In the genomic region with DNA sequence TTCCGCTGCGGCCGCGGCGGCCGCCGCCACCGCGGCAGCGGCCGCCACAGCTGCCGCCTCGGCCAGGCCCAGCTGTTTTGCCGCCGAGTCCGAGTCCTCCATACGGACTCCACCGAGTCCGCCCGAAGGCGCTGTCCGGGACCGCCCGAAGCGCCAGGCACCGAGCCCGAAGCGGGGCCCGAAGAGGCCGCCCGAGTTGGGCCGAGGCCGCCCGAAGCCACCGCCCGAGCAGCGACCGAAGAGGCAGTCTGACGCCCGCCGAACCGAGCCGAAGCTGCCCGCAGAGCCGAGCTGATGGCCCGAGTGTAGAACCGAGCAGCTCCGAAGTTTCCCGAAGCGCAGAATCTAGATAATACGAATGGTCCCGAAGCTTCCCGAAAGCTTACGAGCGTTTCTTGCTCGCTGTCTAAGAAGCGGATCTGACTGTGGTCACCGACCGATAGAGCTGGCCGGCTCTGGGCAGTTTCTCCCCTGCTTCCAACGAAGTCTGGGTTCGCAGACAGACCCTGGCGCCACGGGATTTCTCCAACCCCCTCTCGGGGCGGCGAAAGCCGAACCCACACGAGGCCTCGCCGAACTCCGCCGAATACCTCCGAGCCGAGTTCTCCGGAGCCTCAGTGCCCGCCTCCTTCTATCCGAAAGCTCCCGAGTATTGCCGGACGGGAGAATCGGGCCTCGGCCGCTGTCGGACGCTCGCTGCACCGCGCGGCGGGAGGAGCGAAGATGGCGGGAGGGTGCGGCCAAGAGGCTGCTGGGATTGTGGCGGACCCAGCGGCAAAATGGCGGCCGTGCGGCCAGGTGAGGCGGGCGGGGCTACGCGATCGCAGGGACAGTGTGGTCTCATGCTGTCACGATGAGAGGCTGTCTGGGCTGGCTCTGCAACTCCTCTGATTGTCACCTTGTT, we compare ENCODE assay signal across 8 mouse cellular contexts. TPM values are rescaled to one million over a fixed set of nuclear protein-coding genes. Genes with fewer than 3 reads are reported as not detected.
DNase-seq lines count a peak whose midpoint lies in the region; ATAC-seq lines count a peak whose summit lies in the region.

A gene (minus strand): TSS at position 222 of the 904 bp plus-strand sequence.
A gene (plus strand): TSS at position 271 of the 904 bp plus-strand sequence.

- DNase-seq in adrenal gland, adult 18-20 months (ENCODE audit: low spot score in 2 of 2) = peak; percentile 97 to 98
- peak; percentile 99 for DNase-seq in embryo, embryonic 11 days
- peak; percentile 99 for DNase-seq in gastrocnemius, postnatal 25 days
- DNase-seq in intestine, embryonic 14.5 days (ENCODE audit: low spot score) = peak; percentile 98
- peak; percentile 100 for DNase-seq in left cerebral cortex, postnatal 14 days (ENCODE audit: low spot score in 2 of 2)
- DNase-seq in mesoderm, embryonic 11.5 days (ENCODE audit: low read depth, low spot score) = peak; percentile 98
- peak; percentile 99 to 100 for DNase-seq in right cerebral cortex, postnatal 36 days (ENCODE audit: low spot score in 2 of 2)
- peak; percentile 97 for DNase-seq in yolk sac, embryonic 10.5 days (ENCODE audit: low spot score)

- under 1% methylated on average over 104 of the region's 105 CpGs for WGBS in intestine, embryonic 14.5 days

- H3K9me3 ChIP-seq in intestine, embryonic 14.5 days (ENCODE audit: control insufficient read depth, low read length) = no peaks in the 10 kb centered on the region

- intact Hi-C loops in left cerebral cortex, postnatal 14 days (cut with DNase I) = loop anchor here (5.0 kb wide), 1 partner anchor 35 kb away; no protein-coding TSS in a partner anchor

- no peaks in the 10 kb centered on the region for H3K27me3 ChIP-seq in intestine, embryonic 14.5 days (replicated peaks; ENCODE audit: control insufficient read depth, insufficient read depth, low read length)

- peaks cover 15% of the 10 kb centered on the region for H3K4me1 ChIP-seq in intestine, embryonic 14.5 days (replicated peaks; ENCODE audit: control insufficient read depth, insufficient read depth, low read length)

- H3K4me3 ChIP-seq in intestine, embryonic 14.5 days (ENCODE audit: low read depth, low read length) = peak within 1 kb of the TSS; percentile 56

- peak within 1 kb of the TSS; percentile 99 for H3K4me2 ChIP-seq in intestine, embryonic 14.5 days (ENCODE audit: low read length)

- peak within 1 kb of the TSS; percentile 100 for H3K27ac ChIP-seq in intestine, embryonic 14.5 days (ENCODE audit: low read depth)

- H3K36me3 ChIP-seq in intestine, embryonic 14.5 days (ENCODE audit: control insufficient read depth, insufficient read depth, low read length) = peaks cover 14% of the 10 kb centered on the region

- peak within 1 kb of the TSS; percentile 94 for H3K9ac ChIP-seq in intestine, embryonic 14.5 days (ENCODE audit: low read length)

- peak; percentile 95 for ATAC-seq in intestine, embryonic 14.5 days (replicated peaks; ENCODE audit: low FRiP score, low TSS enrichment, low read depth)

RNA-seq across cellular contexts. Expression of the first gene that starts in this region (rescaled TPM):
- 10 to 100 TPM; 21.9 to 30.3 TPM for total RNA-seq in adrenal gland, adult 18-20 months (2021)
- total RNA-seq in gastrocnemius, postnatal 25 days (2021) = 10 to 100 TPM; 11.2 to 11.7 TPM
- 86.2 and 90.9 TPM in 2 replicates for polyA plus RNA-seq in intestine, embryonic 14.5 days (2014; fragmentation: Nextera tagmentation; extraction: Ambion mirVana)
- 100 to 1,000 TPM; 164 to 170 TPM for total RNA-seq in left cerebral cortex, postnatal 14 days (2021)

RNA-seq across cellular contexts. Expression of the second gene that starts in this region (rescaled TPM):
- 10 to 100 TPM; 25.7 to 25.9 TPM for total RNA-seq in adrenal gland, adult 18-20 months (2021)
- total RNA-seq in gastrocnemius, postnatal 25 days (2021) = 10 to 100 TPM; 11.0 to 11.5 TPM
- 23.1 and 27.0 TPM in 2 replicates for polyA plus RNA-seq in intestine, embryonic 14.5 days (2014; fragmentation: Nextera tagmentation; extraction: Ambion mirVana)
- 10 to 100 TPM; 23.6 to 30.6 TPM for total RNA-seq in left cerebral cortex, postnatal 14 days (2021)

Comparison
In these comparisons a context has a peak if more than half of its experiments do, and no peak if none do; other contexts are left out.
1. Peak in every context shown above with its lines: DNase-seq, ATAC-seq, H3K4me3 ChIP-seq and H3K27ac ChIP-seq.
2. RNA of the first gene that starts in this region (total RNA-seq): 164 to 170 TPM in left cerebral cortex, postnatal 14 days; 21.9 to 30.3 TPM in adrenal gland, adult 18-20 months and 11.2 to 11.7 TPM in gastrocnemius, postnatal 25 days; every median in the first group is over 4 times any median in the second.